Mouse (Mus musculus): ENCODE measurements around the gene Ankrd39. TPM values are rescaled to one million over a fixed set of nuclear protein-coding genes. Genes with fewer than 3 reads are reported as not detected.

Gene Ankrd39
- polyA plus RNA-seq, 1 experiment from 2014 or later = 14.0 TPM

Small RNA genes within 50 kb of the gene (microRNA-seq; reads per million reads assigned to microRNA genes)
- gene Gm47280 = not detected

Other genes starting within 250 kb of the Ankrd39 start
- 1.8 and 2.0 TPM in 2 replicates for gene Arid5a, start 239.7 kb downstream of the Ankrd39 start, polyA plus RNA-seq (2014; fragmentation: Nextera tagmentation; extraction: Ambion mirVana)
- gene Kansl3, start 178.3 kb downstream of the Ankrd39 start, polyA plus RNA-seq (2014; fragmentation: Nextera tagmentation; extraction: Ambion mirVana) = 28.1 and 33.9 TPM in 2 replicates
- 1.4 and 2.0 TPM in 2 replicates for gene Fer1l5, start 175.2 kb downstream of the Ankrd39 start, polyA plus RNA-seq (2014; fragmentation: Nextera tagmentation; extraction: Ambion mirVana)
- gene Lman2l, start 102.2 kb downstream of the Ankrd39 start, polyA plus RNA-seq (2014; fragmentation: Nextera tagmentation; extraction: Ambion mirVana) = 35.6 and 35.7 TPM in 2 replicates
- gene Cnnm4, start 75.8 kb downstream of the Ankrd39 start, polyA plus RNA-seq (2014; fragmentation: Nextera tagmentation; extraction: Ambion mirVana) = 9.6 and 11.6 TPM in 2 replicates
- gene Cnnm3, start 35.6 kb downstream of the Ankrd39 start, polyA plus RNA-seq (2014; fragmentation: Nextera tagmentation; extraction: Ambion mirVana) = 3.7 and 4.3 TPM in 2 replicates
- gene Ankrd23, start 10.6 kb downstream of the Ankrd39 start, polyA plus RNA-seq (2014; fragmentation: Nextera tagmentation; extraction: Ambion mirVana) = 6.0 TPM in 2 replicates
- gene Gm42417, start 8.0 kb downstream of the Ankrd39 start, polyA plus RNA-seq (2014; fragmentation: Nextera tagmentation; extraction: Ambion mirVana) = not detected in 2 replicates
- gene Sema4c, start 10.9 kb upstream of the Ankrd39 start, polyA plus RNA-seq (2014; fragmentation: Nextera tagmentation; extraction: Ambion mirVana) = 3.1 and 3.4 TPM in 2 replicates
- gene Fam178b, start 135.7 kb upstream of the Ankrd39 start, polyA plus RNA-seq (2014; fragmentation: Nextera tagmentation; extraction: Ambion mirVana) = 0.16 TPM in 1 of 2 replicates, not detected in the other
- 466 and 531 TPM in 2 replicates for gene Cox5b, start 144.0 kb upstream of the Ankrd39 start, polyA plus RNA-seq (2014; fragmentation: Nextera tagmentation; extraction: Ambion mirVana)
- 0.23 TPM in 1 of 2 replicates, not detected in the other for gene 4933424G06Rik, start 162.7 kb upstream of the Ankrd39 start, polyA plus RNA-seq (2014; fragmentation: Nextera tagmentation; extraction: Ambion mirVana)
- gene Actr1b, start 167.0 kb upstream of the Ankrd39 start, polyA plus RNA-seq (2014; fragmentation: Nextera tagmentation; extraction: Ambion mirVana) = 97.1 and 110 TPM in 2 replicates
- 0.36 and 0.41 TPM in 2 replicates for gene Zap70, start 214.4 kb upstream of the Ankrd39 start, polyA plus RNA-seq (2014; fragmentation: Nextera tagmentation; extraction: Ambion mirVana)